Mouse (Mus musculus) T-cell, adult 66 days (primary cell): ENCODE measurements around the gene Hist1h2bg. TPM values are rescaled to one million over a fixed set of nuclear protein-coding genes. Genes with fewer than 3 reads are reported as not detected.

ENCODE experiments used
- total RNA-seq, 2 experiments: library from RNA; stranded (reverse); gene quantifications; 3 replicates in 1 of 2; 4 replicates in 1 of 2; pipeline ENCODE4 v1.2.4; 2023

The Hist1h2bg gene
- total RNA-seq: 100 to 1,000 TPM; 171 to 249 TPM

GRCm38 (mm10) chr13:23571022-23571503, at the start of gene Hist1h2bg, which contains the start of gene Hist1h2ae:
TSS of gene Hist1h2bg (plus strand) at chr13:23571396.
TSS of gene Hist1h2ae (minus strand) at chr13:23571220.

GRCm38 (mm10) chr13:23530901-23531875, 40.0 kb upstream of the Hist1h2bg start, which contains the start of gene Hist1h4h:
TSS of gene Hist1h4h (plus strand) at chr13:23531050.

GRCm38 (mm10) chr13:23533560-23534367, 37.4 kb upstream of the Hist1h2bg start, which contains the start of gene Hist1h2af:
TSS of gene Hist1h2af (plus strand) at chr13:23533906.

GRCm38 (mm10) chr13:23535137-23536075, 35.8 kb upstream of the Hist1h2bg start, which contains the start of gene Hist1h3g:
TSS of gene Hist1h3g (plus strand) at chr13:23535422.

GRCm38 (mm10) chr13:23542999-23543607, 28.1 kb upstream of the Hist1h2bg start, which contains the start of gene Hist1h2bh:
TSS of gene Hist1h2bh (minus strand) at chr13:23543392.

GRCm38 (mm10) chr13:23543965-23544786, 27.0 kb upstream of the Hist1h2bg start, which contains the start of gene Hist1h3f:
TSS of gene Hist1h3f (plus strand) at chr13:23544052.

DNA sequence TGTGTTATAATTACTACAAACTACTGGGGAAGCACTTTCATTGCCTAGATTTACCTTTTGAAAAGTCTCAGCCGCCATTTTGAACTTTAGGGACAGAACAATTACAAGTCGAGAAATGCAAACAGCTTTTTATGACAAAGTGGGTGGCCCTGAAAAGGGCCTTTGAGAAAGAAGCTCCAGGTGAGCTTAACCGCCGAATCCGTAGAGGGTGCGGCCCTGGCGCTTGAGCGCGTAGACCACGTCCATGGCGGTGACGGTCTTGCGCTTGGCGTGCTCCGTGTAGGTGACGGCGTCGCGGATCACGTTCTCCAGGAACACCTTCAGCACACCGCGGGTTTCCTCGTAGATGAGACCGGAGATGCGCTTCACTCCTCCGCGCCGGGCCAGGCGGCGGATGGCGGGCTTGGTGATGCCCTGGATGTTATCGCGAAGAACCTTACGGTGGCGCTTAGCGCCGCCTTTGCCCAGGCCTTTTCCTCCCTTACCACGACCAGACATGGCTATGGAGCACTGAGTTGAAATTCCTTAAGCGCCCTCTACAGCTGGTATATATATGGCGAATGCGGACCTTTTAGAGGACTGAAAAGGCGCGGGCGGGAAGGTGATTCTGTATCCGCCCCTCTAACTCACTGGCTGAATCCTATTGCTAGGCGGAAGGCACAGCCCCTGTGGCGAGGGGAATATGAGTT, 19.9 kb upstream of the Hist1h2bg start, which contains the start of gene Hist1h4f:
Gene Hist1h4f (minus strand): TSS at position 503 of the 689 bp plus-strand sequence.

GRCm38 (mm10) chr13:23552962-23553361, 18.2 kb upstream of the Hist1h2bg start, which contains the start of gene Hist1h1d:
TSS of gene Hist1h1d (plus strand) at chr13:23553262.

GRCm38 (mm10) chr13:23561883-23562659, 9.1 kb upstream of the Hist1h2bg start, which contains the start of gene Hist1h3e:
TSS of gene Hist1h3e (minus strand) at chr13:23562369.

GRCm38 (mm10) chr13:23573898-23574524, 2.8 kb downstream of the Hist1h2bg start, which contains the start of the genes Hist1h2bf and Hist1h2ad:
TSS of gene Hist1h2bf (minus strand) at chr13:23574196.
TSS of gene Hist1h2ad (plus strand) at chr13:23574381.

DNA sequence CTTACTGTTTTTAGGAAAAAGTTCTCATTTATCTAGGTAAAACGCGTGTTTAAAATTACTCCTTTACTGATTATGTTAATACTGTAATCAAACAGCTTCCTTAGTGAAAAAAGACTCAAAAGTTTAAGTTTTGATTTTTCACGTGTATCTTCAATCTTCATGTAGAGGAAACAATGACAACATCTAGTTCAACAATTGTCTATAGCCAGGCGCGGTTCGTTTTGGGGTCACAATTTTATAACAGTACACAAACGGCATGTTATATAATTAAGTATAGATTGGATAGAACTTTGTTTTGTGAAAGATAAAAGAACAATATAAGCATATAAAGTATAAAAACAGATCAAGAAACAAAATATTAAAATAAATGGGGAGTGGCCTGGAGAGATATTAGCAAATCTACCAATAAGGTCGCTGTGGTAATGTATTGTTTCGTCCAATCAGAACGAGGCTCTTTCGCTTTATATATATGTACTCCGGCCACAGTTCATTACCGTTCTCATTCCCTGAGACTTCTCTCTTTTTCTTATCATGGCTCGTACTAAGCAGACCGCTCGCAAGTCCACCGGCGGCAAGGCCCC, 4.2 kb downstream of the Hist1h2bg start, which contains the start of gene Hist1h3d:
Gene Hist1h3d (plus strand): TSS at position 493 of the 581 bp plus-strand sequence.

GRCm38 (mm10) chr13:23581408-23582218, 10.4 kb downstream of the Hist1h2bg start, which contains the start of gene Hist1h4d:
TSS of gene Hist1h4d (plus strand) at chr13:23581598.

GRCm38 (mm10) chr13:23620733-23621531, 49.7 kb downstream of the Hist1h2bg start, which contains the start of gene Hist1h2be:
TSS of gene Hist1h2be (minus strand) at chr13:23621124.

